Mouse (Mus musculus) brain, embryonic 14.5 days (tissue): ENCODE measurements around the gene Sulf2. TPM values are rescaled to one million over a fixed set of nuclear protein-coding genes. Genes with fewer than 3 reads are reported as not detected.

Source experiments
- DNase-seq: peaks from one replicate; pipeline ENCODE4 v3.0.0-alpha.2; 2011; ENCODE audit warnings: low read depth
- CTCF ChIP-seq: fragments of 200-500 bp; IDR thresholded peaks from 2 replicates; pipeline ENCODE4 v1.5.1; 2012; ENCODE audit warnings: inconsistent platforms, mild to moderate bottlenecking, moderate library complexity, borderline replicate concordance; ENCODE audit not compliant: insufficient read depth, insufficient read length; ENCODE audit errors: extremely low read depth
- POLR2A ChIP-seq: fragments of 200-500 bp; IDR thresholded peaks from 2 replicates; pipeline ENCODE4 v1.6.1; 2012; ENCODE audit warnings: mild to moderate bottlenecking, inconsistent platforms, borderline replicate concordance; ENCODE audit not compliant: poor library complexity, insufficient read depth, insufficient read length, severe bottlenecking; ENCODE audit errors: extremely low read depth
- polyA plus RNA-seq: library from polyadenylated mRNA; depleted of rRNA; stranded (reverse); fragments of >200 nt; gene quantifications from 2 replicates; pipeline ENCODE4 v1.2.3, GENCODE M21; 2012

The Sulf2 gene
- polyA plus RNA-seq, 1 experiment: 170 TPM

- TF ChIP-seq POLR2A (no peak), CTCF (no peak)
- no peak for DNase-seq
These were observed 81.1 kb downstream of the Sulf2 start for GRCm38 (mm10) chr2:166074322-166074721.

GRCm38 (mm10) chr2:166073082-166073481, 82.4 kb downstream of the Sulf2 start:
- DNase-seq: no peak
- TF ChIP-seq CTCF (no peak), POLR2A (no peak)

GRCm38 (mm10) chr2:166071889-166072288, 83.6 kb downstream of the Sulf2 start:
- no peak for TF ChIP-seq CTCF
- no peak for TF ChIP-seq POLR2A
- DNase-seq: no peak

- no peak for TF ChIP-seq POLR2A
- no peak for TF ChIP-seq CTCF
- no peak for DNase-seq
These were observed 84.0 kb downstream of the Sulf2 start for GRCm38 (mm10) chr2:166071481-166071880.

- no peak for TF ChIP-seq CTCF
- TF ChIP-seq POLR2A: no peak
- DNase-seq: no peak
These were observed 85.7 kb downstream of the Sulf2 start for GRCm38 (mm10) chr2:166069738-166070137.

- TF ChIP-seq POLR2A (no peak), CTCF (no peak)
- no peak for DNase-seq
These were observed 86.3 kb downstream of the Sulf2 start for GRCm38 (mm10) chr2:166069164-166069563.

- no peak for TF ChIP-seq POLR2A
- no peak for TF ChIP-seq CTCF
- DNase-seq: no peak
These were observed 87.2 kb downstream of the Sulf2 start for GRCm38 (mm10) chr2:166068261-166068660.

- DNase-seq: no peak
- no peak for TF ChIP-seq POLR2A
- TF ChIP-seq CTCF: no peak
These were observed 89.0 kb downstream of the Sulf2 start for GRCm38 (mm10) chr2:166066434-166066833.

GRCm38 (mm10) chr2:166062431-166062830, 93.0 kb downstream of the Sulf2 start:
- DNase-seq: no peak
- TF ChIP-seq POLR2A: no peak
- TF ChIP-seq CTCF: no peak

- DNase-seq: no peak
- TF ChIP-seq POLR2A: no peak
- no peak for TF ChIP-seq CTCF
These were observed 93.5 kb downstream of the Sulf2 start for GRCm38 (mm10) chr2:166062008-166062407.

GRCm38 (mm10) chr2:166059684-166060423, 95.6 kb downstream of the Sulf2 start:
- DNase-seq: no peak
- no peak for TF ChIP-seq POLR2A
- peak; percentile 64 for TF ChIP-seq CTCF

GRCm38 (mm10) chr2:166054002-166054539, 101.4 kb downstream of the Sulf2 start:
- no peak for TF ChIP-seq POLR2A
- TF ChIP-seq CTCF: no peak
- DNase-seq: no peak
